Mouse (Mus musculus) adrenal gland, adult 2 months (tissue): ENCODE measurements around the gene Cyb5rl. TPM values are rescaled to one million over a fixed set of nuclear protein-coding genes. Genes with fewer than 3 reads are reported as not detected.

Experiments used
- DNase-seq: peaks from one replicate; pipeline ENCODE4 v3.0.0; 2021
- polyA plus RNA-seq: library from polyadenylated mRNA; depleted of rRNA; stranded (reverse); fragments of >200 nt; gene quantifications from 2 replicates; pipeline ENCODE4 v1.2.3, GENCODE M21; 2012
- total RNA-seq, 2 experiments: library from RNA; stranded (reverse); gene quantifications; 2 replicates each; pipeline ENCODE4 v1.2.3; 2021

Cyb5rl gene
- total and polyA plus RNA-seq, 3 experiments: 14.1 to 27.3 (median 22.9) TPM

DNA sequence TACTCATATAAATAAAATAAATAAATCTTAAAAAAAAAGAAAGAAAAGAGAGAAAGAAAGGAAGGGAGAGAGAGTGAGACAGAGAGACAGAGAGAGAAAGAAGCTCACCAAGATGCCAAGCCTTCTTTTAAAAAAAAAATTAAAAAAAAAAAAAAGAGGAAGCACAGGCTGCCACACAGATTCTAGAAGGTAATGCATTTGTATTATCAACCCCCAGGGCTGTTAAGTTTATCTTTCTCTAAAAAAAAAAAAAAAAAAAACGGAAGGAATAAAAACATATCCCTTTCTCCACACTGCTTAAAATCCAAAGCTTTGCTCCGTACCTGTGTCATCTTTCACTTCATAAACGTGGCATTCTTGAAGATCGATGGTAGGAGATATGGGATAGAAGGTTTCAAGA lies 5.2 kb upstream of the Cyb5rl start:
- no peak for DNase-seq

DNA sequence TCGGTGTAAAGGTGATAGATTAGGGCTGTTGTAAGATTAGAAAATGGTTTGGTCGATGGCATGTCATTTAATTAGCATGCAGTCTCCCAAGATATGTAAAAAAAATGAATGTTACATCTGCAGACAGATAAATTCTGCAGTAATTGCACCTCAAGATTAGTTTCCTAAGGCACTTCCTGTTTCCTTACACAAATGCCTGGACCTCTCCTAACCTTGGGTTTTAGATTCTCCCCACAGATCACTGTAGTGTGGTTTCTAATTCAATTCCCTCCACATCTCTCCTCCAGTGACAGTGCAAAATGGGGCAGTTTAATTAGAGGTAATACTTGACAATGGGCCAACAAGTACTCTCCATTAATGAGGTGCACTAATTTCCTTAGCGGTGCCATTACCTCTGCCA lies 3.6 kb upstream of the Cyb5rl start:
- DNase-seq: no peak

GRCm38 (mm10) chr4:107064394-107065098 lies 2.2 kb upstream of the Cyb5rl start:
- no peak for DNase-seq

DNA sequence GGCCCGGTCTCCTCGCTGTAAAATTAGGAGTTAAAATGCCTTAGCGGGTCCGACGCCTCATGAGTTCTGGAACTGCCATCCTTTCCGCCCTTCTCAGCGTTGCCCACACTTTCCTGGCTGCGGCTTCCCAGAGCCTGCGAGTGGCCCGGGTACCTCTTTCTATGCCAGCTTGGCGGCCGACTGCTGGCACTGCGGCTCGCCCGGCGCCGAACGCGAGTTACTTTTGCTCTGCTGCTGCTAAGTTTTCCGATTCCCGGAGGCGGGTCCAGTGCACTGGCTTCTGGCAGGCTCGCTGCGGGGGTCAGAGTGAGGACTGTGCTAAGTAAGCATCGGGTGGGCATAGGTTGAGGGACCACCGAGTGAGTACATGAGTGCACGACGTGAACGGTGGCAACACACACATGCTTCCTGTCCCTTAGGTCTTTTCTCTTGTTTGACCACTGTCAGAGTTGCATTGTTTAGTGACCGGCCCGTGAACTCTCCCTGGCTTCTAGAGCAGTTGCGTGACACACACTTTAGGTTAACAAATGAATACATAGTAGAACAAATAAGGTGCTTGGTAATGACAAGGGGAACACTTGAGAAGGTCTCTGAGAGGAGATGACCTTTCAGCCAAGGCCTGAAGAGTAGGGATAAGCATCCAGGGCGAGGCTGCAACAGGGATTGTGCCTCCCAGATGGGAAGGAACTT lies 508 bp downstream of the Cyb5rl start:
- DNase-seq: no peak

DNA sequence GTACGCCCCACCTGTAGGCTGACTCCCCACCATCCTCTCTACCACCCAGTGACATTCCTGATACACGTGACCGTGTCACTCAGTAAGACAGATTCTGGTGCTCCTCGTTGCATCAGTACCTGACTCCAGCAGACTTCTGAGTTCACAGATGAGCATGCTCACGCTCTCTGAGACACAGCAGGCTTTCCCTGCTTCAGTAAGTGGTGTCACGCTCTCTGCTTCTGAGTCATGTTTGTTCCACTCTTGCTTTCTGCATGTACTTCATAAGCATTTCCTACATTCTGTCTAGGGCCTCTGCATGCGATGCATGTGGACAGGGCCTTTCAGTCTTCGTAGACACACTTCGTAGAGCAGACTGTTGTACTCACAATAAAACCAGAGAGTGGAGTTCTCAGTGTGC lies 5.6 kb downstream of the Cyb5rl start:
- DNase-seq: no peak

DNA sequence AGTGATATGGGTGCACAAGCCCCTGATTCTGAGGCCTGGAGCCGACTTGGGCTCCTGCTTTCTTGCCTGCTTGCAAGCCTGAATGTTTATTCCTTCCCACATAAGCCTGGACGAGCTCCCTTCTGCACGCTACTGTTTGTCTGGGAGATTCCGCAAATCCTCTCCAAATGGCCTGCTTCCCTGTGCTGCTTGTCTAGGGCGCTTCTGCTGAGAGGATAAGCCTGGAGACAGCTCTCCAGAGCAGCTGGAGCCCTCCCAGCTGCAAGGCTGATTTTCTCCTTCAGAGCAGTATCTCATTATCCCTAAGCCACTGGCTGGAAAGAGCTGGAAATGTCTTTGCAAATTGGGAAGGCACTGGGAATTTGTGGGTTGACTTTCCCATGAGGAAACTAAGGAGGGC lies 8.7 kb downstream of the Cyb5rl start:
- no peak for DNase-seq

DNA sequence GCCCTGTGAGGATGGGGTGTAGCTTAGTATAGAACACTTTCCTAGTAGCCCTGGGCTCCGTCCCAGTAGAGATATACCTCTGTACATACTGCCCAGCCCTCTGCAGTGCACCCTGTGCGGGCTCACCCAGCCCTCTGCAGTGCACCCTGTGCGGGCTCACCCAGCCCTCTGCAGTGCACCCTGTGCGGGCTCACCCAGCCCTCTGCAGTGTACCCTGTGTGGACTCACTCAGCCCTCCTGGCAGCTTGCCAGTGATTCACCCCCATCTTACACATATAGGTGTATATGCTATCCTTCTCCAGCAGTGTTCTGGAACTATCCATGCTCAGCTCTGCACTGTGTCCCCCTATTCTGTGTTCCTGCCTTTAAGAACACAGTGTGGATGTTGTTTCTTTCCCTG lies 12.1 kb downstream of the Cyb5rl start:
- DNase-seq: no peak

DNA sequence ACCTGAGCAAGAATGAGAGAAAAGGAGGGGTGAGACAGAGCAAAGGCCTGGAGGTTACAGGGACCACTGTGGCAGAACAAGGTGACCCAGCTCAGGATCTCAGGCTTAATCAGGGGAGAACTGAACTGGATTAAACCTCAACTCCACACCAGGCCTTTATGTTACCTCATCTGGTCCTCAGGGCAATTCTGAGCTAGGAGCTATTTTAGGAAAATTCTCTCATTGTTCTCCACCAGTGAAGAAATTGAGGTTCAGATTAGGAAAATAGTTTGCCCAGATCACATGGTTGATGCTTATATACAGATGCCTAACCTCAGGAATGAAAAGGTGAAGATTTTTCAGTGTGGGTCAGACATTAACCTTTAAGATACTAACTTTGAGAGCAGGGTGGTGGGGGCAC lies 12.9 kb downstream of the Cyb5rl start:
- DNase-seq: no peak

GRCm38 (mm10) chr4:107082185-107082584 lies 15.4 kb downstream of the Cyb5rl start:
- DNase-seq: no peak

DNA sequence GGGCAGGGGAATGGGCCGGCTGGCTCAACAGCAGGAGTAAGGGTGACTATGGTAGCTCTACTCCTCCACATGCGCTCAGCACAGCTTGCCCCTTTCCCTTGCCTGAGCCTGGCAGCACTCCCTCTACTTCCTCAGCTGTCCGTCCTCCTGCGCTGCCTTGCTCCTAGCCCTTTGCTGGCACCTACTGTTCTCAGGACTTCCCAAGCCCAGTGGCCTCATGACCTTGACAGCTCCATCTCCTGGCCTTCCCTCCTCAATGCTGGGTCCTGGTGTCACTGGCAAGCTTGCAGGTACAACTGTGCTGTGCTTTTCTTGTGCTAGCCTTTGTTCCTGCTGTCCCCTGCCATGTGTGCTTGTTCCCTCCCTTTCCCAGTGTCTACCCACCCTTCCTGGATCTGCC lies 16.3 kb downstream of the Cyb5rl start:
- peak; percentile 31 for DNase-seq

DNA sequence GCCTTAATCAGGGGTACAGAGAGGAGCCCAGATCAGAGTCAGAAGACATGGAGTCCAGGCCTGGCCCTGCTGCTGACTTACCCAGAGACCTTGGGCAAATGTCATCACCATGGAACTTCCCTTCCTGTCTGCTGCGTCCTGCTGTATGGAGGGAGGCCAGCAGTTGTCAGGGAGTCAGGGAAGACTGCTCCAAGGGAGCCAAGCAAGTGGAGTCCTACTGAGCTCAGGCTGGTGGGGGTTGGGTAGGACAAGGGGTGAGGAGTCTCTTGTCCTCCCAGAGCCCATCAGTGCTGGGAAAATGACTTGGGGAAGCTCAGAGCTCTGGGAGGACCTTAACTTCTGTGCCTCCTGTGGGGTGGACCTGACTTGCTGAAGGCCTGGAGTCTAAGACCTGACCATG lies 17.6 kb downstream of the Cyb5rl start:
- peak; percentile 86 for DNase-seq

DNA sequence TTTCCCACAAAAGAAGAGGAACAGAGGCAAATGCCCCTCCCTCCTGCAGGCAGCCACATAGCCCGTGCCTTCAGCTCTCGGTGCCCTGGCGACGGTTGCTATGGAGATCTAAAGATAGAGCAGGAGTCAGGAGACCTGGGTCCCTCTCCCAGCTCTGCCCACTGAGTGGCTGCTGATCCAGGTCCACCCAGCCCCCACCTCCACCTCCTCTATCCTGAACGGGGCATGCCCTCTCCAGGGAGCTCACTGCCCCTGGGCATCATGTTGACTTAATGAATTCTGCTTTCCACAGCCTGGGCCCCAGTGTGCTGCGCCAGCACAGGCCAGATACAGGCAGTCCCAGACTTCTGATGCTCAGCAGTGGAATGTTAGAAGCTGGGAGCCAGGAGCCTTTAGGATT lies 18.1 kb downstream of the Cyb5rl start:
- peak; percentile 76 for DNase-seq

GRCm38 (mm10) chr4:107091696-107092095 lies 24.9 kb downstream of the Cyb5rl start:
- peak; percentile 88 for DNase-seq

DNA sequence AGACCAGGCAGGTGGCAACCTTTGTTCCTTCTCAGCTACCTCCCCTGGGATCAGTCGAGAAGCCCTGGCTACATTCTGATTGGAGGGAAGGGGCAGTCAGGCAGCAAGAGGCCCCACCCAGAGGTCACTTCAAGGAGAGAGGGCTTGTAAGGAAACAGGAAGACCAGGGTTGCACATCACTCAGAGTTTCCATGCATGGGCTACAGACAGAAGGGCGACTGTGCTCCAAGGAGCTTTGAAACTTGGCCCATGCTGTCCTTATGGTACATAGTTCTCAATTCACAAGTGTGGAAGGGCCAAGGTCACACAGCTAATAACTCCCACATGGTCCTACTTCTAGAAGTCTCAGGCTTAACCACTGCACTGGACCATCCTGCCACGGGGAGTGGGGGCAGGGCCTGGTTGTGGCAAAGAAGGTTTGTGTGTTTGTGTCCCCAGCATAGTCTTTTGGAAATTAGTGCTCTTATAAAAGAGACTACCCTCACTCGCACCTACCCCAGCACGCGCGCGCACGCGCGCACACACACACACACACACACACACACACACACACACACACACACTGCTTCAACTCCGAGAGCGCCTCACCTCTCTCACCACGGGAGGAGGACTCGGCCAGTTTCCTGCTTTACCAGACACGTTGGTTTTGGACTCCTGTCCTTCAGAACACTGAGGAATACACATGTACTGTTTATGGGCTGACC lies 27.8 kb downstream of the Cyb5rl start:
- no peak for DNase-seq

GRCm38 (mm10) chr4:107096043-107096442 lies 29.3 kb downstream of the Cyb5rl start:
- DNase-seq: no peak

GRCm38 (mm10) chr4:107096841-107097373 lies 30.1 kb downstream of the Cyb5rl start, which contains the start of gene Cdcp2:
TSS of gene Cdcp2 (plus strand) at chr4:107096891.
- DNase-seq: no peak

DNA sequence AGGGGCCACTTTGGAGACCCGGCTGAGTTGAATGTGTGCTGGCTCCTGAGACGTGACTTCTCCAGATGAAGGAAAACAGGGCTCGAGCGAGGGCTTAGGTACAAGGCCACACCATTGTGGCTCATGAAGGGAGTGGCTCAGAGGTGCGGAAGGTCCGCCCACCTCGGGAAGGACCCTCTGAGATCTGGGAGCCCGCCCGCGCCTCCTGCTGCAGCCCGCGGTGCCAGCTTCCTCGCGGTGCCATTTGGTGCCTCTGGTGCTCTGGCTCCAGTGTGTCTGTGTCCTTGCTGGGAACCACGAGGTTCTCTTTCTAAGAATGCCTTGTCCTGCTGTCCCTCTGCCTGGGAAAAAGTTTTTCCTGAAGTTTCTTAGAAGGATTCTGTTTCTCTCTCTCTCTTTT lies 31.1 kb downstream of the Cyb5rl start:
- peak; percentile 26 for DNase-seq

DNA sequence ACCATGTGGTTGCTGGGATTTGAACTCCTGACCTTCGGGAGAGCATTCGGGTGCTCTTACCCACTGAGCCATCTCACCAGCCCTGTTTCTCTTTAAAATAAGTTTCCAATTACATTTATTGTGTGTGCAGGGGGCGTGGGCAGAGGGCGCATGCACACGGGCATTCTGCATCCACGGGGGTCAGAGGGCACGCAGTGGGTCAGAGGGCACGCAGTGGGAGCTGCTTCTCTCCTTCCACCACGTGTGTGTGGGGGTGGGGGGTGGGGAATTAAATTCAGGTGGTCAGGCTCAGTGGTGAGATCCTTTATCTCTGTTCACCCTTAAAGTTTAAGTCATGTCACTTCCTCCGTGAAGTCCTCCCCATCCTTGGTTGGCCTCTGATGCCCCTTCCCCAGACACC lies 31.6 kb downstream of the Cyb5rl start:
- DNase-seq: no peak

DNA sequence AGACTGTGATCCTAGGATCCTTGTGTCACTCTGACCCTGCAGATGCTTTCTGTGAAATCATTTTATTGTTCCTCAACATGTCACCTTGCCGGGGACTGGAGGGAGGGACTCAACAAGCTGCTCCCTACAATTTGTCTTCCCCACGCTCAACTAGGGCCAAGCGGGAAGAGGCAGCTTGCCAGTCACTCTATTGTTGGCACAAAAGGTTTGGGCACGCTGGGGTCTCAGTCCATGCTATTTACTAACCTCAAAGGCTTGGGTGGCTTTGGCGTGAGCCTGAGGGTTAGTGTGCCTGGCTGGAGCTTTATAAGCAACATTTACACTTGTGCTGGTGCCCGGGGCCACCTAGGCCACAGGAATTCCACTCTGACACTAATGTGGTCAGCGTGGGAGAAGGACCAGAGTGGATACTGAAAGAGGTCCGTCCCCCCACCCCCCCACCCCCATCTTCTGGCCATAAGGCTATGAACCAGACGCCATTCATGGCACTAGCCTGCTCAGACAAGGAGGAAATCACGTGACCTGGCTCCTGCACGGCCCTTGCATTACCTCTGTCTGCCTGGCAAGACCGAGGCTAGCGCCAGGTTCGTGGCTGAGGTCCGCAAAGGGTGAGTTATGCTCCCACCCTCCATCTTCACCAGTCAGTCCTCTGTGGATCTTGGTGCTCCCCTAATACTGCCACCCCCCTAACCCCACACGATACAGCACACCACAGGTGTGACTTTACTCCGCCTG lies 32.2 kb downstream of the Cyb5rl start:
- no peak for DNase-seq

- DNase-seq: no peak
These were observed 35.4 kb downstream of the Cyb5rl start for GRCm38 (mm10) chr4:107102220-107102619.

DNA sequence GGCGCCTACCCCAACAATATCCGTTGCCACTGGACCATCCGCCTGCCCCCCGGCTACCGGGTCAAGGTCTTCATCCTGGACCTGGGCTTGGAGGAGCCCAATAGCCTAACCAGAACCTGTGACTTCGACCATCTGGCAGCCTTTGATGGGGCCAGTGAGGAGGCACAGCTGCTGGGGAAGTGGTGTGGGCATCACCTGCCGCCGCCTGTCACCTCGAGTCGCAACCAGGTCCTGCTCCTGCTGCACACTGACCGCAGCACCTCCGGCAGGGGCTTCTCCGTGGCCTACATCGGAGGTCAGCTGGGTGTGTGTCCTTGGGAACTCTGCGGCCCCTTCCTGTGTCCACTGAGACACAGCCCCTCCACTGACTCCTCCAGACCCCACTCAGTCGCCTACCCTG lies 40.0 kb downstream of the Cyb5rl start:
- no peak for DNase-seq

- peak; percentile 50 for DNase-seq
These were observed 41.5 kb downstream of the Cyb5rl start for GRCm38 (mm10) chr4:107108291-107108731.
